Mouse (Mus musculus): ENCODE results near the gene Pip5k1c.
A peak's percentile ranks its signal among the peaks of the same experiment; 100 is the strongest.

The Pip5k1c gene

DNA sequence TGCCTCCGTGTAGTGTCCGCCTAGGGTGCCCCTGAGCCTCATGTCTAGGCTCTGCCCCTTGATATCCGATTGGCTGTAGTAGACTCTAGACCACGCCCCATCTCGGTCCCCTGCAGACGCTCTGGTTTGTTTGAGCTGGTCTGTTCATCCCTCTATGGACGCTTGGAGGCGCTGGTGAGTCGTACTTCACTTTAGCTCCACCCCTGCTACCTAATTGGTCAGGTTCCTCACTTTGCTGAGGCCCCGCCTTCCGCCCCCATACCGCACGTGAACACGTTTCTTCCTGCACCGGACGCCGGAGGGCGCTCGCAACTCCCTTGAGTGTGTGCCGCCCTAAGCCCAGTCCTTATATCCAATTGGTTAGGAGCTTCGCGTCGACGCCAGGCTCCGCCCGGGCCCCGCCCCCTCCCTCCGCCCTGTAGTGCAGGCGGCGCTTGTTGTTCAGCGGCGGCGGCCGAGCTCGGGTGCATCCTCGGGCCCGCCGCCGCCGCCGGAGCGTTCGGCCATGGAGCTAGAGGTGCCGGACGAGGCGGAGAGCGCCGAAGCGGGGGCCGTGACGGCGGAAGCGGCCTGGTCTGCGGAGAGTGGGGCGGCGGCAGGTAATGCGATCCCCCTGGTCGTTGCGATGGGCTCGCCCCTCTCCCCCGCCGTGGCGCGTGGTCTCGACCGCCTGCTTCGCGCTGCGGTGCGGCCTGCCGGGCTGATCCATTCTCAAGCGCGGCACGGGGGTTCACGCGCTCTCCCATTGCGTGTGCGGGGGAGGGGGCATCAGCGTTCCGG, at the start of gene Pip5k1c:
TSS of gene Pip5k1c (plus strand) at position 410 of the 780 bp plus-strand sequence.
- peak; percentile 100 for DNase-seq

DNA sequence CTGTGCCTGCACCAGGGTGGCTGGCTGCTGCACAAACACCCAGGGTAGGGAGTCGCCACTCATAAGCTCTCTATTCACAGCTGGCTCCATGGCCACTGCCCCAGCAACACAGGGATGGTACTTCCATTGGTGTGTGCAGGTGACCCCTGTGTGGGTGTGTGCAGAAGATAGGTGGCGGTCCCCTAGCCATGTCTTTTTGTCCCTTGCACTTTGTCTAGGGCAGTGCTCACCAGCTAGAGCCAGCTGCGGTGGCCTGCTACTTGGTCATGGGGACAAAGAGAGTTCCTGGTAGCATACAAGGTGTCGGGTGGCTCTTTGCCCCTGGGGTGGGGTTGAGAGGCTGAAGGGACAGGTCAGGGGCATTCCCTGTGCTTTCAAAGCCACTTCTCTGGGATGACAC, 48.6 kb upstream of the Pip5k1c start:
- DNase-seq: no peak

DNA sequence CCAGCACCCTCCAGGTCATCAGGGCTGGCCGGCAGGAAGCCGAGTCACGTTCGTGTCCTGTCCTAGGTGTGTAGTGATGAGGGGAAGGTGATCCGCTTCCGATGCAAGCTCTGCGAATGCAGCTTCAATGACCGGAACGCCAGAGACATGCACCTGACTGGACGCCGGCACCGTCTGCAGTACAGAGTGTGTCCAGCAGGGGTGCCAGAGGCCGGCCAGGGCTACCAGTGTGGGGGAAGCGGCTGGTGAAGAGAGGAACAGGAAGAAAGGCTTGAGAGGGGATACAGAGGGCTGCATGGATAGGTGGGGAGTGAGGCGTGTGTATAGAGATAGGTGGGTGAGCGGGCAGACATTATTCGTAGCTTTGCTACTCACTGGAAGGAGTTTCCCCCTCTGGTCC, 48.2 kb upstream of the Pip5k1c start:
- DNase-seq: peak; percentile 57 to 81

DNA sequence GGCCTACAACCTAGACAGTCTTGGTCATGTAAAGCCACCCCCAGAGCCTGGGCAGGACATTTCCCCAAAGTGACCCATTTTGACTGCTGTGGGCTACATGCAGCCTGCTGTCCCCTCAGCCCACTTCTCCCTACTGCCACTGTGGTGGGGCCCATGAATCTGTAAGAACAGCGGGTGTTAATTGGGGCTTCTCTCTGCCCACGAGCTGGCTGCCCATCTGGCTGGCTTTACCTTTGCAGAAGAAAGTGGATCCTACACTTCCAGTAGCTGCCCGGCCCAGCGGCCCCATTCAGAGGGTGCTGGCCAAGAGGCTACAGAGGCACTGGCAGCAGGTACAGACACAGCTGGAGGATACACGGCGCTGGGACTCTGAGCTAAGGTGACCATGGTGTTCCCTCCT, 47.6 kb upstream of the Pip5k1c start:
- DNase-seq: no peak

DNA sequence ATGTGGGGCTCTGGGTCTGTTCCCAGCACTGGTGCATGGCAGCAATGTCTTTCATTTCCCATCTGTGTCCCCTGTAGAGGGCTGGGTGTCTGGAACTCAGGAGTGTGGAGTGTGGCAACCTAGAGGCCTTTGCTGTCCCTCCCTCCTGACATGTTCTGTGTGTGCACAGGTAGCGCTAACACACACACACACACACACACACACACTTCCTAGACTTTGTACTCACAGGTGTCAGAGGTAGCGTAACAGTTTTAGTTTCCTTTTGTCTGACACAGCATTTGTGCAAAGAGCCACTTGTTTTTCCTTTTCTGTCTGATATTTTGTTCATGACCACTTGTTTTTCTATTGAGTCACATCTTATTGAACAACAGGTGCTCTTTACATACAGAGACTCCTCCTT, 45.0 kb upstream of the Pip5k1c start:
- DNase-seq: no peak

DNA sequence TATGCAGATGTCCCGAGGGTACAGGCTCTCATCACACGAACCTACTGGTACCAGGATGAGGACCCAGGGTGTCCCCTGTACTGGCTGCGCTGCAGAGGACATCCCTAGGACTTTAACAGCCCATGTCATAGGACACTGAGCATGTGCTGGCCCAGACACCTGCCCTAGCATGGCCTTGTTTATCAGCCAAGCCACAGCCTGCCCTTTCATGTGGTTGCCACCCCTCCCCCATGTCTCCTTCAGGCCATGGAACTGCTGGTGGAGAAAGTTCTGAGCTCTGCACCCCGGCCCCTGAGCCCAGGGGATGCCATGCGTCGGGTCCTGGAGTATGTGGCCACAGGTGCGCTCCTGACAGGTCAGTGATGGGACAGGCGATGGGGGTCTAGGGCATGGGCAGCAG, 43.3 kb upstream of the Pip5k1c start:
- no peak for DNase-seq

DNA sequence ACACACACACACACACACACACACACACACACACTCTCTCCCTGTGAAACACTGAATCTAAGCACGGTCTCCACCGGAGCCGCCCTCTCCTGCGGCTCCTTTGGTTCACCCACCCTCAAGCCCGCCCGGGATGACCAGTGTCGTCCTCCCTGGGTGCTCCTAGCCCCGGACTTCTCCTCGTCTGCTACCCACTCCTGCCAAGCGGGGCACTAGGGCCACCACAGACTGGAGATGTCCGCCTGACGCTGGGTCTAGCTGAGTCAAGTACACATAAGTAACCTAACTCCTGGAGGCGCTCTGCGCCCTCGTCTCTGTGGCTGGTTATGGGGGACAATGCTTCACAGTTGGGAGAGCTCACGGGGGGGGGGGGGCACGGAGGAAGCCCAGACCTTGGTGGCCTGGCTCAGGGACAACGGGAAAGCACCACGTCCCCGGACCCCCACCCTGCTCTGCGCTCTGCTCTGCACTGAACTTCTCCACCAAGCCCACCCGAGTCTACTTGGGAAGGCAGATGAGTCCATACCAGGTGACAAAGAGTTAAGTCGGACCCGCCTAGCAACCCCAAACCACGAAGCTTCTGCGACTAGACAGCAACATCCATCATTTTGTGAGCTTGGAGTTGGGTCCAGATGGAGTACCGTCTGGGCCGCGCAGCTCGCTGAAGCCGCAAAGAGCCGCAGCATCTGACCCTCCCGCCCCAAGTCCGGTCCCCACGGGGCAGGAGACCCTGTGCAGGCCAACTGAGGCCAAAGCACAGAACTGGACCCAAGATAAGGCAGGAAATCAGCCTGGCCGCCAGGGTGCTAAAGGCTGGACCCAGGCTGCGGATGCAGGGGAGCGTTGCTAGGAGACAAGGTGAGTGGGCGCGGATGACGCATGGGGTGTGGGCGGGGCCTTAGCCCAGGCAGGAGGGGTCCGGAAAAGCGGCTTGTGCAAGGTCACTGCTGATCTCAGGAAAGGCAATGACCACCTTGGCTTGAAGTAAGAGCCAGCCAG, 40.0 kb upstream of the Pip5k1c start, which contains the start of gene Matk:
TSS of gene Matk (plus strand) at position 512 of the 996 bp plus-strand sequence.
- DNase-seq: peak in 1 of 2 experiments; percentile 25

DNA sequence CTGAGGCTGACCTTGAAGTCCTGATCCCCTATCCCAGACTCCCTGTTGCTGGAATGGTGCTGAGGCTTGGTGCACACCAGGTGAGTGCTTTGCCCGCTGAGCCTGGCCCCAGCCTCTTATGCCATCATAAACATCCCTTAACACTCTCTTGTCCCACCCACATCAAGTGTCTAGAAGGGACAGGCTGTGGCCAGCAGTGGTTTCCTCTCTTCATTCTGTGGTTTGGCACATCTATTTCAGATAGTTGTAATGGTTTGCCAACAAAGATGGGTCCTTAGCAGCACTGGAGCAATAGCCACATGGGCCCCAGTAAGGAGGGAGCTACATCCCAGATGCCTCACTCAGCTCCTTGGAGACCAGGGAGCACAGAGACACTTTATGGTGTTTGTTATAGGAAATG, 37.9 kb upstream of the Pip5k1c start:
- no peak for DNase-seq

DNA sequence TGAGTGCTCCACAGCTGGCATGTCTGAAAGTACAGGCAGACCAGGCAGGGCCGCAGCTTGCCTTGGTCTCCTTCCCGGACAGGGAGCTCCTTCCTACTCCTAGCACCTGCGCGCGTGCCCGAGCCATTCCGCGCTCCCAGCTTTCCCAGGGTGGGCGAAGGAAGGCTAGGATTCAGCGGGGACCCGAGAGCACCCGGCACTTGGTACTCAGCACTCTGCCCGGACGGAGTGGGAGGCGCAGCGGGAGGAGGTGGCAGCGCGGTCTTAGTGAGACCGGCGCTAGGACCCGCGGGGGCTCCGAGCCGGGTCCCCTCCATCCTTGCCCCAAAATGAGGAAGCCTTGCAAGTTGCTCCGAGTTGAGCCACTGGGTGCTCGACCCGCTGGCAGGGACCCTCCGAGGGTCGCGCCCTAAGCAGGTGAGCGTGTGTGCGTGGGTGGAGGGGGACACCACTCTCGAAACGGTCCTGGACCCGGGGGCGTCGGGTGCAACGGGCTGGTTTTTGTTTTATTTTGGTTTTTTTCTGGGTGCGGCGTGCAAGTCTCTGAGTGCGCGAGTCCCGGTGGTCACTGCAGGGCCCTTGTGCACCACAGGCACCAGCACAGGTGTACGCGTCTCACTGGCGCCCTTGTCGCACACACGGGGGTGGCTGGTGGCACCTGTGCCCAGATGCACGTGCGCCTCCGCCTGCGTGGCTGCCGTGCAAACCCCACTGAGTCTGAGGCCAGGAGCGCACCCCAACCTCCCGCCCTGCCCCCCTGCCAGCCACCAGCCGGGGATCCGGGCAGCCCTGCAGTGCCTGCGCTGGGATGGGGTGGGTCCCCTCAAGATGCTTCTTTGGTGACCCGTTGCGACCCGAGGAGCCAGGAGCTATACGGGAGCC, 35.4 kb upstream of the Pip5k1c start:
- no peak for DNase-seq

DNA sequence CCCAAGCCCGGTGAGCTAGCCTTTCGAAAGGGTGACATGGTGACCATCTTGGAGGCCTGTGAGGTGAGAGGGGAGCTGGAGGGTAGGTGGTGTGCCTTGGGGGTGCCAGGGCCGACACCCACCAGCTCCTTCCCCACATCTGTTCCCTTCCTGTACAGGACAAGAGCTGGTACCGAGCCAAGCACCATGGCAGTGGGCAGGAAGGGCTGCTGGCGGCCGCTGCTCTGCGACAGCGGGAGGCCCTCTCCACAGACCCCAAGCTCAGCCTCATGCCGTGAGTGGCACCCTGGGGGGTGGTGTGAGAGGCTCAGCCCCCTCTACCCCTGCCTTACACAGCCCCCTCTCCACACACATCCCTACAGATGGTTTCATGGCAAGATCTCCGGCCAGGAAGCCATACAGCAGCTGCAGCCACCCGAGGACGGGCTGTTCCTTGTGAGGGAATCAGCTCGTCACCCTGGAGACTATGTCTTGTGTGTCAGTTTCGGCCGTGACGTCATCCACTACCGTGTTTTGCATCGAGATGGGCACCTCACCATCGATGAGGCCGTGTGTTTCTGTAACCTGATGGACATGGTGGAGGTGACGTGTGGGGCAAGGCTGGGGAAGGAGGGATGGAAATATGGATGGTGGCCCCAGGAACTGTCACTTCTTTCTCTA, 33.4 kb upstream of the Pip5k1c start:
- no peak for DNase-seq

DNA sequence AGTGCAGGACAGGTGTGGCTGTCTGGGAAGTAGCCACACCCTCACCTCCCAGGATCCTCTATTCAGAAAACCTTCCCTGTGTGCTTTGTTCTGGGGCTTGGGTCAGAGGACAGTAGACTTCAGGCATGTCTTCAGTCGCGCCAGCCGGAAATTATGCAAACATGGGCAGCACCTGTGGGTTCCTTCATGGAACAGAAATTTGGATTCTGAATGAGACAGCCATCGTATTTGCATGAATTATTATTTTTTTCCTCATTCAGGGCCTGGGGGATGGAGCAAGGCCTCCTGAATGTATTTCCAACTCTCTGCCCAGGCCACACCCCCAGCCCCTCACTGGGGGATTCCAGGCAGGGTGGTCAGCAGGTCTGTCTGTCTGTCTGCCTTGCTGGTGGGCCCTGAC, 31.7 kb upstream of the Pip5k1c start:
- DNase-seq: no peak

DNA sequence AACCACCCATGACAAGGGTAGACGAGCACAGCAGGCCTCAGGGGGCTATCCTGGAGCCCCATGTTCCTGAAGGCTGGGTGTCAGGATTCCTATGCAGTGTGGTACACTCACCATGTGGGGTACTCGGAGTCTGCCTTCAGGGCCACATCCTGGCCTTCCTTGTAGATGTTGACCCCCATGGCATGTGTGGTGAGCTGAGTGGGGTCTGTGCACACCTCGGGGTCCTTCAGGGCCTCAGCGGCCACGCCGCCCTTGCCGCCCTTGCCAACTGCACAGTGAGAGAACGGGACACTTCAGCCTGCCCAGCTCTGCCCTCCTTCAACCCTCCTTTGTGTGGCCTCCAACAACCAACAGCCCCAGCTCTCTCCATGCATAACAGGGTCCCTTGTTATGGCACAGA, 27.2 kb upstream of the Pip5k1c start:
- DNase-seq: no peak

DNA sequence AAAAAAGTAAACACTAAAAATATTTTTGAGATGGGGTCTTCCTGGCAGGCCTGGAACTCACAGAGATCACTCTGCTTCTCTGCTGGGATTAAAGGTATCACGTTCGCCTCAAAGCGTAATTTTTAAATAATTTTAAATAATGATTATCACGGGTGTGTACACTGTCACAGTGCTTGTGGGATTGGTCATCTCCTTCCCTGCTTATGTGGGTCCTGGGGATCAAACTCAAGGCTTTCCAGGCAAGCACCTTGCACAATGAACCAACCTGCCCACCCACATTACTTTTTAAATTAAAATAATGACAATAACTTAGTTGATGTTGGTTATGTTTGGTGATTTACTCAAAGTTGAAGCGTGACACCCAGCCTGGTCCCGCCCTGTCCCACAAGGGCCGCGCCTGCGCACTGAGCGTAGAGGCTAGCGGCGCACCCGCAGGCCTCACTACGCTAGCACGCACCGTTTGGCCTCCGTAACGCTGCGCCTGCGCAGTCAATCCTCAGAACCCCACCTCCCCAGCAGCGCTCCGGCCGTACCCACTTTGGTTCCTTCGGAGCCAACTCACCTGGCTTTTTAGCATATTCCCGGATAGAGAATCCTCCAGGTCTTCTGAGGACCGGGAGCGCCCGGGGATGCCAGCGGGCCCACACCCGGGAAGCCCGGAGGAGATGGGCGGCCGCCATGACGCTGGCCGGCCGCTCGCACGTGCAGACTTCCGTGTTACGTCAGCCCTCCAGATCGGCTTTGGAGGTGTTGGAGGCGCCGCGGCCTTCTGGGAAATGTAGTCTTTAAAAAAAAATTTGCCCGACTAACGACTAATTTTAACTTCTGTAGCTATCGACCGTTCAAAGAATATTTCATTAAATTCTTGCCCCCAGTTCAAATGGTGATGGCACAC, 26.3 kb upstream of the Pip5k1c start, which contains the start of the genes Mrpl54 and Apba3:
TSS of gene Mrpl54 (minus strand) at position 724 of the 895 bp plus-strand sequence.
TSS of gene Apba3 (plus strand) at position 750 of the 895 bp plus-strand sequence.
- peak; percentile 94 to 95 for DNase-seq

DNA sequence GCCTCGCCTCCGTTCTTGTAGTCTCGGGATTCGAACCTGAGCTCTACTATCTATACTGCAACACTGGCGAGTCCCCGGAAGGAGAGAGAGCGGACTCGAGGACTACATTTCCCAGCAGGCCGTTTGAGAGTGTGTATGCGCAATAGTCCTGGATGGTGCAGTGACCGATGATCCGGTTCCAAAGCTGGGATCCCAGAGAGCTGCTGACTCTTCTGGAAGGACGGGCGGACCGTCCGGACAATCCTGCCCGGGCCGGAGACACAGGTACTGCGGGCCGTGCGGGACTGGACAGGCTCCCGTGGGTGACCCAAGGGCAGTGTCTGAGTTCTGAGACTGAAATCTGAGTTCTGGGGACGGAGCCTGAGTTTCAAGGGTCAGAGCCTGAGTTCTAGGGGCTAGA, 24.7 kb upstream of the Pip5k1c start:
- peak; percentile 91 to 92 for DNase-seq

DNA sequence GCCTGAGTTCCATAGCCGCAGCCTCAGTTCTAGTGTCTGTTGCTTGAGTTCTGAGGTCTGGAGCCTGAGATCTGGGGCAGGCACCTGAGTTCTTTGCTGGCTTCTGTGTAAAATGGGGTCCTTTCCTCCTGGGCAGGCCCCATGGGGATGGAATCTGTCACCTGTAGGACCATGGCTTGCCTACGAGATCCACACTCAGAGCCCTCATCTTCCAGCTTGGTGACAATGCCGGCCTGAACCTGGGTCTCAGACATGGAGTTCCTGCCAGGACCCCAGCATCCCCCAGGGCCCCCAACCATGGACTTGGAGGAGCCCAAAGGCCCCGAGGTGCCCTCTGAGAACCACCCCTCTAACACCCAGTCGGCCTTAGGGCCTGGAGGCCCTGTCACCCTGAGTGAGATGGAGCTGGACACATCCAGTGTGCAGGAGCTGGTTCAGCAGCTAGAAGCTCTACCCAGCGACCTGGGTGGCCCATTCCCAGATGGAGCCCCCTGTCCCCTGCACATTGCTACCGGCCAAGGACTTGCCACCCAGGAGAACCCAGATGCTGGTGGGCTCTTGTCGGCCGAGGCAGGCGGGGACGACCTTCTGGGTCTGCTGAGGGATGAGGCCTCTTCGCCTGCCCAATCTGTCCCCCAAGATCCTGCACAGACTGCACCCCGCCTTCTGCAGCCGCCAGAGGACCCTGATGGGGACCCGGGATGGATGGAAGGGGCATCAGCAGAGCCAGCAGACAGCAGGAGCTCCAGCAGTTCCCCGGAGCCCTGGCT, 23.9 kb upstream of the Pip5k1c start:
- no peak for DNase-seq

DNA sequence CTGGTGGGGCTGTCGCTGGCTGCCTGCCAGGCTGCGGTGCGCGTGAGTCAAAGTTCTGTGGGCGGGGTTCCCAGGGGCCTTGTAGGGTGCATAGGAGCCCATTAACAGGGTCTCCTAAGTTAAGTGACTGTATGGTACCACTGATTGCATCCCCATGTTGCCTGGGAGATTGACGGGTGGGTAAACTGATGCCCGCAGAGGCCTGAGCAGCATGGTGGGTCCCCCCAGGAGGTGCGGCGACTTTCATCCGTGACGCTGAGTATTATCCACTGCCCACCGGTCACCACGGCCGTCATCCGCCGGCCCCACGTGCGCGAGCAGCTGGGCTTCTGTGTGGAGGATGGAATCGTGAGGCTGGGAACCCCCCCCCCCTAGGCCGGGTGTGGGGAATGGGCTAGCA, 20.4 kb upstream of the Pip5k1c start:
- no peak for DNase-seq

DNA sequence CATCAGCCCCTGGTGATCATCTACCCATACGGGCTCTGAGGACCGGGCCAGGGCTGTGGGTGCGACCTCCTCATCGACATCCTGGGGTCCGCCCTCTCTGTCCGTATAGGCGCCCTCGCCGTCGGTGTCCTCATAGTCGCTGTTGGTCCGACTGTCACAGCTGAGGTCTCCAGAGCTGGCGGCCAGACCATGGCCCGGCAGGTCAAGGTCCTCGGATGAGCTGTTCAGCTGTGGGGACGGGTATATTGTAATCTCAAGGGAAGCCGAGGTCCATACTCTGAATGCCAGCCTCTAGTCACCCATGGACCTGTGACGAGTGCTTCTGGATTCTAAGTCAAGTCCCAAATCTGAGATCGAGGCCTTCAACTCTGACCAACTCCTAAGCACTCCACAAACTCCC, 18.9 kb upstream of the Pip5k1c start:
- DNase-seq: no peak

DNA sequence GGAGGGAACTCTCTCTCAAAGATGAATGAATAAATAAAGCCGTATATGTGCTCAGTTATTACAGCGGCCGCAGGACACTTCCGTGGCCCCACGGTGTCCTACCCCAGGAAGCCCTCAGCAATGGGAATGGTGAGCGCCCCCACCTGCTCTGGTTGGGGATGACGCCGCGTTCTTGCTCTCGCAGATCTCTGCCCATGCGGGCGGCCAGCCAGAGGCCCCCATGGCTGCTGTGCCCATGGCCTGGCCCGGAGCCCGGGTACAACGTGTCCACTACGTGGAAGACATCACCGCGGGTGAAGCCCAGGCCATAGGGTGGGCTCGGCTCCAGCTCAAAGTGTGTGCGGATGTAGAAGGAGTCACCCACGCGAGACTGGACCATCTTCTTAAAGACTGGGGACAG, 15.1 kb upstream of the Pip5k1c start:
- no peak for DNase-seq

DNA sequence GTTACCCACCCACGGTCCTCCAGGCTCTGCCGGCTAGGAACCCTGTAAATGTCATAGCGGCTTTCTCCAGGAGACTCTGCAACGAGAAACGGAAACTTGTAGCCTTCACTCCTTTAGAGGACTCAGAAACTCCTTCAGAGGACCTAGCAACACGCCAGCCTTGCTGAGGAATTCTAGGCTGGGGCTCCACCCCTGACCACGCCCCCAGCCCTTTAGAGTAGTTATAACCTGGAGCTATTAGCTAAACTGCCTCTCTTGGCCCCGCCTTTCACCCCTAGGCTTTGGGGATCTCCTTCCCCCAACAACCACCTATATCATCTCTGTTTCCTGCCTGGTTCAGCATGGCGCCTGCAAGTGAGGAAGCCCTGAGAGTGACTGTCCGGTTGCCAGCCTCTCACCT, 13.3 kb upstream of the Pip5k1c start:
- no peak for DNase-seq

DNA sequence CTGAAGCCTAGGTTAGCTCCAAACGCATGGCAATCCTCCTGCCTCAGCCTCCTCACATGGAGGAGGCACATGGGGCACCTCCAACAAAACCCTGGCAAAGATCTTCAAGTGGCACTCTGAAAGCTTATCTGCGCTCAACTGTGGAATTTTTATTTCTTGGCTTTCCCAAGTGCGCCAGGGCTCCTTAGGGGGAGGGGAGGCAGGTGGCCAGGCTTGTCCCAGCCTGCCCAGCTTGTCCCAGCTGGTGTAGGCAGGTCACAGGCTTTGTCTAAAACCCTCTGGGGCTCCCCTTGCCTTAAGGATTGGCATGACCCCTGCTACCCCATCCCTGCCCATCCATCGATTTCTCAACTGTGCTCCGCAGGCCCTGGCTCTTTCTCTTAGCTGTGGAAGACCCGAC, 8.6 kb upstream of the Pip5k1c start:
- DNase-seq: no peak

Data from kidney, adult 8-10 months (tissue).